Mouse (Mus musculus) heart, adult 2 months (tissue): ENCODE measurements around the gene Xylt2.

Experiments used
- CTCF ChIP-seq: fragments of 200-600 bp; IDR thresholded peaks from 2 replicates; pipeline ENCODE4 v1.8.1; 2022; ENCODE audit warnings: antibody characterized with exemption, mild to moderate bottlenecking, moderate library complexity
- EP300 ChIP-seq: fragments of 200-500 bp; IDR thresholded peaks from 2 replicates; pipeline ENCODE4 v1.6.1; 2011; ENCODE audit warnings: low read depth, low read length, control low read depth; ENCODE audit not compliant: insufficient read depth
- POLR2A ChIP-seq: fragments of 200-500 bp; IDR thresholded peaks from 2 replicates; pipeline ENCODE4 v1.6.1; 2011; ENCODE audit warnings: mild to moderate bottlenecking, low read depth, low read length, control low read depth; ENCODE audit not compliant: insufficient read depth

GRCm38 (mm10) chr11:94677607-94678145 is 361 bp upstream of the Xylt2 start:
- no peak for TF ChIP-seq CTCF
- TF ChIP-seq POLR2A: no peak
- TF ChIP-seq EP300: no peak
